Mouse (Mus musculus) liver, postnatal 0 days (tissue): ENCODE data around the gene Scml4. TPM values are rescaled to one million over a fixed set of nuclear protein-coding genes. Genes with fewer than 3 reads are reported as not detected.

Experiments
- ATAC-seq: fragments of 200-750 bp; cut with Nextera tagmentation; 2 replicates; pipeline ENCODE4 v1.8.0; 2017; ENCODE audit warnings: mild to moderate bottlenecking, moderate library complexity
- DNase-seq: peaks from one replicate; pipeline ENCODE4 v3.0.0-alpha.2; 2016
- H3K27ac ChIP-seq: fragments of 300-500 bp; sonication (generic); 2 replicates; pipeline ENCODE4 v1.5.1; 2014; ENCODE audit warnings: antibody characterized with exemption, moderate library complexity, mild to moderate bottlenecking, low read depth
- H3K27me3 ChIP-seq: fragments of 300-500 bp; sonication (generic); 2 replicates; pipeline ENCODE4 v1.6.1; 2014; ENCODE audit warnings: low read length, control low read depth, mixed read lengths; ENCODE audit not compliant: insufficient read depth
- H3K36me3 ChIP-seq: fragments of 300-500 bp; sonication (generic); replicated peaks from 2 replicates; pipeline ENCODE4 v1.6.1; 2014; ENCODE audit warnings: mild to moderate bottlenecking, control low read depth, low read length, moderate library complexity, mixed read lengths; ENCODE audit not compliant: insufficient read depth
- H3K4me1 ChIP-seq: fragments of 300-500 bp; sonication (generic); 2 replicates; pipeline ENCODE4 v1.6.1; 2014; ENCODE audit warnings: antibody characterized with exemption, mild to moderate bottlenecking, control low read depth; ENCODE audit not compliant: insufficient read depth
- H3K4me2 ChIP-seq: fragments of 300-500 bp; sonication (generic); 2 replicates; pipeline ENCODE4 v1.6.1; 2014; ENCODE audit warnings: low read depth, mild to moderate bottlenecking, low read length, moderate library complexity, mixed read lengths
- H3K4me3 ChIP-seq: fragments of 300-500 bp; sonication (generic); 2 replicates; pipeline ENCODE4 v1.5.1; 2014; ENCODE audit warnings: low read depth, low read length
- H3K9ac ChIP-seq: fragments of 300-500 bp; sonication (generic); replicated peaks from 2 replicates; pipeline ENCODE4 v1.6.1; 2014; ENCODE audit warnings: mild to moderate bottlenecking, moderate library complexity
- H3K9me3 ChIP-seq: fragments of 300-500 bp; sonication (generic); 2 replicates; pipeline ENCODE4 v1.6.1; 2016; ENCODE audit warnings: mild to moderate bottlenecking, control low read depth, low read length, mixed read lengths
- CTCF ChIP-seq: sonication (generic); IDR thresholded peaks from 2 replicates; pipeline ENCODE4 v1.5.1; 2016; ENCODE audit warnings: antibody characterized with exemption, low read depth
- EP300 ChIP-seq: IDR thresholded peaks from 2 replicates; pipeline ENCODE4 v1.6.1; 2016; ENCODE audit warnings: antibody characterized with exemption, low read depth, mild to moderate bottlenecking
- WGBS: fragments of 180-500 bp; shearing (Covaris S2); extraction: QIAGEN DNeasy Blood & Tissue Kit; methylation state at CpG from one replicate; pipeline ENCODE4 v1.1.7; 2014; ENCODE audit not compliant: insufficient replicate concordance; 5-methylcytosine and 5-hydroxymethylcytosine counted together
- polyA plus RNA-seq: library from polyadenylated mRNA; unstranded; fragments of >200 nt; fragmentation: Nextera tagmentation; extraction: Ambion mirVana; gene quantifications from 2 replicates; pipeline ENCODE4 v1.2.1, GENCODE M21; 2015

Gene Scml4
- polyA plus RNA-seq, 1 experiment from 2014 or later, result 0.43 TPM

DNA sequence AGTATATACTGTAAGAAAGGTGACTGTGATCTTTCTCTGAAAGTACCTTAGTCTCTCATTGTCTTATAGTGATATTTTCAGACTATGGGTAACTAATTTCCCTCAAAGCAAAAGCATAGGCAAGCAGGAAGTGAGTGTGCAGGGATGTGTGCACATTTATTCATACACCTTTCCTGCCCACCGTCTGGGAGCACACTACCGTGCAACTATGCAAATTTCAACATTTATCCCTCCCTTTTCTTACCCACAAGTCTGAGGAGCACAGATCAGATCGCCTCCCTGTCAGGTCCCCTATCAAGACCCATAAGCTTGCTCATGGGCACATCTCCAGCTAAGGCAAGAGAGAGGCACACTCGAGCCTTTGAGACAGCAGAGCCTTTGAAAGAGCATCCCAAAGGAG is 41.2 kb downstream of the Scml4 start:
- H3K9ac ChIP-seq, result no peak overlapping the region
- H3K4me3 ChIP-seq, result no peak overlapping the region
- DNase-seq (no peak), ATAC-seq (no peak)
- no peak overlapping the region for H3K4me2 ChIP-seq
- no peaks in the 10 kb centered on the region for H3K36me3 ChIP-seq
- 39% methylated on average over 4 of the region's 4 CpGs for WGBS
- no peak for TF ChIP-seq EP300
- TF ChIP-seq CTCF, result no peak
- no peaks in the 10 kb centered on the region; the same call in 1 of the 2 replicates for H3K4me1 ChIP-seq
- no peaks in the 10 kb centered on the region for H3K27me3 ChIP-seq
- no peak overlapping the region for H3K27ac ChIP-seq
- no peaks in the 10 kb centered on the region for H3K9me3 ChIP-seq

DNA sequence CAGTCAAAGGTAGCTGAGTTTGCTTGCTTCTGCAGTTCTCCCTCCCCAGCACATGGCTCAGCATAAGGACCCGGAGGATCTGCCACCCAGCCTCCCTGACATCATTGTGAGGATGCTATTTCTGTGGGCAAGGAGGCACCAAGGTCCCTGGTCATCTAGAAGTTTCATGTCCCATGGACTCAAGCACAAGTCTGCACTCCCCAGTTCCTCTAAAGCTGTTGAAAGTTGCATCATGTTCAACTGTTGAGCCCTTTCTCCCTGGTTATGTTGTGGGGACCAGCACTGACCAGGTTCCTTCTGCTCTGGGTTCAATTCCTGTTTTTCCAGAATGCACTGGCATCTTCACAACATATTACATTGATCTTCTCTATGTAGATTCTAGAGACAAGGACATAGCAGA is 42.9 kb downstream of the Scml4 start:
- ATAC-seq, result no peak
- no peaks in the 10 kb centered on the region for H3K9me3 ChIP-seq
- H3K4me2 ChIP-seq, result no peak overlapping the region
- TF ChIP-seq CTCF (no peak), EP300 (no peak)
- no peaks in the 10 kb centered on the region for H3K27me3 ChIP-seq
- WGBS, result 68% methylated on average over 1 of the region's 1 CpGs
- no peaks in the 10 kb centered on the region for H3K36me3 ChIP-seq
- no peak overlapping the region for H3K4me3 ChIP-seq
- DNase-seq, result no peak
- no peaks in the 10 kb centered on the region; the same call in 1 of the 2 replicates for H3K4me1 ChIP-seq
- H3K9ac ChIP-seq, result no peak overlapping the region
- no peak overlapping the region for H3K27ac ChIP-seq

DNA sequence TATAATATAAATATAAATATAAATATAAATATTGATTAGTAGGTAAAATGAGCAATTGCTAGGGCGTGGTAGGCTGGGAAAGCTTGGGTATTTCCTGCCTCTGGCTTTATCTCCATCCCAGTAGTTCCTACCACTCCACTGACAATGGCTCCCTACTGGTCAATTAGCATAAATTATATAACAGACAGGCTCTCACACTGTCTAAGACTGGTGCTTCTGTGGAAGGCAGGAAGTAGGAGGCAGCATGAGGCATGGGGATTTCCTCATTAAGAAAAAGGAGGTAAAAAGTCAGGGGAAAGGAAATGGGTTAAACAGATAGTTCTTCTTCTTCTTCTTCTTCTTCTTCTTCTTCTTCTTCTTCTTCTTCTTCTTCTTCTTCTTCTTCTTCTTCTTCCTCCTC is 48.4 kb downstream of the Scml4 start:
- Histone ChIP-seq H3K36me3 (no peaks in the 10 kb centered on the region), H3K9me3 (no peaks in the 10 kb centered on the region), H3K4me2 (no peak overlapping the region), H3K27ac (no peak overlapping the region), H3K27me3 (no peaks in the 10 kb centered on the region), H3K4me3 (no peak overlapping the region), H3K4me1 (no peaks in the 10 kb centered on the region), H3K9ac (no peak overlapping the region)
- ATAC-seq (no peak), DNase-seq (peak; percentile 1)
- 59% methylated on average over 1 of the region's 1 CpGs for WGBS
- TF ChIP-seq CTCF, result no peak
- no peak for TF ChIP-seq EP300

DNA sequence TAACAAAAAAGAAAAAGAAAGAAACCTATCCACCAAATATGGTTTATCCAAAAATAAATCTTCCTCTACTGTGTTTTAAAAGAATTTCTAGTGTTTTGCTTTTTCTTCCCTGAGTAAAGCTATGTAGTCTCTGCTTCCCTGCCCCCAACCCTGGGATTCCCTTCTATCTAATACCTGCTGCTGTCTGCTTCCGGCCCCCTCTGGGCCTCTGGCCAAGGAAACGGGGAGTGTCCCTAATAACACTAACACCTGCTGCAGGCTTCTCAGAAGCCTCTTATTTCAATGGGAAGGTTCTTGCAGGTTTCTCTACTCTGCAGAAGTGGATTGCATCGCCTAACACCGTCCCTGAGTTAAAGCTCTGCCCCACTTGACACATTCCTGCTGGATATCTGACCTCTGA is 50.4 kb downstream of the Scml4 start:
- no peaks in the 10 kb centered on the region for H3K9me3 ChIP-seq
- 59% methylated on average over 4 of the region's 4 CpGs for WGBS
- no peak overlapping the region for H3K9ac ChIP-seq
- H3K4me3 ChIP-seq, result no peak overlapping the region
- H3K36me3 ChIP-seq, result no peaks in the 10 kb centered on the region
- no peaks in the 10 kb centered on the region for H3K27me3 ChIP-seq
- DNase-seq (peak; percentile 10), ATAC-seq (no peak)
- TF ChIP-seq EP300 (no peak), CTCF (no peak)
- H3K4me1 ChIP-seq, result no peaks in the 10 kb centered on the region
- no peak overlapping the region for H3K4me2 ChIP-seq
- no peak overlapping the region for H3K27ac ChIP-seq

DNA sequence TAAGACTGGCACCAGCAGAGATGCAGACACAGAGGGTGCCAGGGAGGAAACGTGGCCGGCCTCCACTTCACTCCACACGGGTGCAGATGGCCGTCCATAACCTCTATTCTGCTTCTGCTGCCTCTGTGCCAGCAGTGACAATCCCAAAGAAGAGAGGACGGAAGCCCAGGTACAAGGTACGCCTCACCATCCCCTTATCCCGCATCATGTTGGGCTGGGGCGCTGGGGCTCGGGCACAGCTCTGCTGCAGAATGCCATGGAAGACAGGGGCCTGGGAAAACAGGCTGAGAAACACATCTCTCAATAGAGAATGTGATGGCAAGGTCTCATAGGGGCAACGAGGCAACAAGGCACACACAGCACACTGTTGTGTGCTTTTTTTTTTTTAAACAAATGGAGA is 51.9 kb downstream of the Scml4 start:
- H3K4me2 ChIP-seq, result no peak overlapping the region
- no peaks in the 10 kb centered on the region for H3K4me1 ChIP-seq
- no peaks in the 10 kb centered on the region for H3K36me3 ChIP-seq
- DNase-seq (peak; percentile 10), ATAC-seq (no peak)
- no peak overlapping the region for H3K9ac ChIP-seq
- no peak overlapping the region for H3K27ac ChIP-seq
- TF ChIP-seq CTCF (no peak), EP300 (no peak)
- H3K9me3 ChIP-seq, result no peaks in the 10 kb centered on the region
- no peaks in the 10 kb centered on the region for H3K27me3 ChIP-seq
- H3K4me3 ChIP-seq, result no peak overlapping the region
- 84% methylated on average over 10 of the region's 10 CpGs for WGBS

DNA sequence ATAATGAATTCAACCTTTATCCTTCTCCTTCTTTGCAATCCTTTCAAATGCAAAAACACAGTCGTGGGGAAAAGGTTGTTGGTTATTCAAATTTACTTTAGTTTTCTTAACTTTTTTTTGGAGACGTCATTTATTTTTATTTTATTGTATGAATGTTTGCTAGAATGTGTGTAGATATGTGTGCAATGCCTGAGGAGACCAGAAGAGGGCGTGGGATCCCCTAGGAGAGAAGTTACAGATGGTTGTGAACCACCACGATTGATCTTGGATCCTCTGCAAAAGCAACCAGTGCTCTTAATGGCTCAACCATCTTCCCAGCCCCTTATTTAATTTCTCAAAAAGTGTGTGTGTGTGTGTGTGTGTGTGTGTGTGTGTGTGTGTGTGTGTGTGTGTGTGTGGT is 53.0 kb downstream of the Scml4 start:
- Histone ChIP-seq H3K36me3 (no peaks in the 10 kb centered on the region), H3K9me3 (no peaks in the 10 kb centered on the region), H3K4me2 (no peak overlapping the region), H3K9ac (no peak overlapping the region), H3K4me3 (no peak overlapping the region), H3K27me3 (no peaks in the 10 kb centered on the region), H3K4me1 (no peaks in the 10 kb centered on the region), H3K27ac (no peak overlapping the region)
- DNase-seq, result no peak
- no peak for TF ChIP-seq EP300
- peak; percentile 38; the same call in 1 of the 2 replicates for TF ChIP-seq CTCF
- no peak for ATAC-seq
- 47% methylated on average over 4 of the region's 4 CpGs for WGBS

DNA sequence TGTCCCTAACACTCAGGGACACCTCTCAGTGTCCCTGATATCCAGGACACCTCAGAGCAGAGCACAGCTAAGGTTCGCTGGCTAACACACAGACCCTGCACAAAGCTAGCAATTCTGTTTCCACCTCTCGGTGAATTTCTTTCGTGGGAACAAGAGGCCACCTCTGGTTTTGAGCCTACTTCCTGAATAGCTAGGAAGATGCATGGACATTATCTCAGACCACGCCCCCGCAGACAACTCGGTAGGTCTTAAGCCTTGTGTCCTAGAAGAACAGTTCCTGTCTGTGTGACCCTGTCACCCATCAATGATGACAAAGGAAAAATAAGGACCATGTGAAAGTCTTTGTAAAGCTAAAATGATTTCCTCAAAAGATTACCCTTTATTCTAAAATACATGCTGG is 54.0 kb downstream of the Scml4 start:
- no peaks in the 10 kb centered on the region for H3K36me3 ChIP-seq
- DNase-seq (no peak), ATAC-seq (no peak)
- H3K9ac ChIP-seq, result no peak overlapping the region
- H3K9me3 ChIP-seq, result no peaks in the 10 kb centered on the region
- no peak for TF ChIP-seq CTCF
- TF ChIP-seq EP300, result no peak
- 30% methylated on average over 6 of the region's 6 CpGs for WGBS
- no peaks in the 10 kb centered on the region for H3K4me1 ChIP-seq
- H3K27ac ChIP-seq, result no peak overlapping the region
- no peak overlapping the region for H3K4me2 ChIP-seq
- no peaks in the 10 kb centered on the region for H3K27me3 ChIP-seq
- no peak overlapping the region for H3K4me3 ChIP-seq
